Mouse (Mus musculus): ENCODE measurements around the gene Vwa2. TPM values are rescaled to one million over a fixed set of nuclear protein-coding genes. Genes with fewer than 3 reads are reported as not detected.

Vwa2 gene
- not detected in 2 replicates for total RNA-seq (2012; rRNA removed)
- not detected in 2 replicates for total RNA-seq (2014; rRNA removed)
- polyA plus RNA-seq (2012; ENCODE audit: insufficient read length, low read depth): not detected in 2 replicates

- Histone ChIP-seq H3K4me3 (replicated peaks in 1 of 3; ENCODE audit: low read depth in 2 of 3, low read length in 2 of 3, poor library complexity in 1 of 3) (no peak within 1 kb of the TSS), H3K4me2 (ENCODE audit: insufficient read depth, low read depth, poor library complexity, severe bottlenecking) (no peak within 1 kb of the TSS), H3K27ac (ENCODE audit: insufficient read depth, low read depth) (no peak within 1 kb of the TSS), H3K4me1 (ENCODE audit: control insufficient read depth in 1 of 2, insufficient read depth in 2 of 2) (peaks cover 3% of the 10 kb centered on the region in 2 experiments; a peak in 1 of 4 replicates), H3K9me3 (replicated peaks; ENCODE audit: low read length) (no peaks in the 10 kb centered on the region), H3K27me3 (replicated peaks) (peaks cover 40% of the 10 kb centered on the region), H3K9ac (ENCODE audit: insufficient read depth, low read depth) (no peak within 1 kb of the TSS), H3K79me2 (replicated peaks; ENCODE audit: control insufficient read depth, extremely low read depth, insufficient read depth, poor library complexity, severe bottlenecking) (no peaks in the 10 kb centered on the region), H3K36me3 (replicated peaks in 1 of 2; ENCODE audit: control insufficient read depth in 1 of 2, insufficient read depth in 1 of 2, low read length in 1 of 2) (no peaks in the 10 kb centered on the region)
- DNase-seq (ENCODE audit: extremely low read depth): no peak
- dilution Hi-C loops (cut with MboI; ENCODE audit: extremely low pct_ligation_motif_present, extremely low pct_unique_long_range_greater_than_20kb, low sequenced_read_pairs): no loop called here
- no peak for TF ChIP-seq SIN3A (IDR thresholded peaks at IDR 0.05; ENCODE audit: low read length)
- in situ Hi-C loops (cut with MboI; ENCODE audit: low pct_ligation_motif_present, low pct_unique_long_range_greater_than_20kb, low sequenced_read_pairs): no loop called here
Measured at GRCm38 (mm10) chr19:56873816-56874600, at the start of gene Vwa2. Gene Vwa2 (plus strand): TSS chr19:56874249.

- Histone ChIP-seq H3K4me1 (ENCODE audit: control insufficient read depth in 1 of 2, insufficient read depth in 2 of 2) (peaks cover 0 to 7% of the 10 kb centered on the region in 2 experiments; a peak in 2 of 4 replicates), H3K4me2 (ENCODE audit: insufficient read depth, low read depth, poor library complexity, severe bottlenecking) (no peak within 1 kb of the TSS), H3K27ac (ENCODE audit: insufficient read depth, low read depth) (no peak within 1 kb of the TSS), H3K36me3 (replicated peaks in 1 of 2; ENCODE audit: control insufficient read depth in 1 of 2, insufficient read depth in 1 of 2, low read length in 1 of 2) (no peaks in the 10 kb centered on the region), H3K79me2 (replicated peaks; ENCODE audit: control insufficient read depth, extremely low read depth, insufficient read depth, poor library complexity, severe bottlenecking) (0 out of 2 replicates have a peak, but pooled peaks cover 6% of the 10 kb centered on the region), H3K27me3 (replicated peaks) (peaks cover 2% of the 10 kb centered on the region), H3K9ac (ENCODE audit: insufficient read depth, low read depth) (no peak within 1 kb of the TSS), H3K9me3 (replicated peaks; ENCODE audit: low read length) (no peaks in the 10 kb centered on the region), H3K4me3 (replicated peaks in 1 of 3; ENCODE audit: low read depth in 2 of 3, low read length in 2 of 3, poor library complexity in 1 of 3) (no peak within 1 kb of the TSS)
- DNase-seq (ENCODE audit: extremely low read depth): no peak
- dilution Hi-C loops (cut with MboI; ENCODE audit: extremely low pct_ligation_motif_present, extremely low pct_unique_long_range_greater_than_20kb, low sequenced_read_pairs): no loop called here
- in situ Hi-C loops (cut with MboI; ENCODE audit: low pct_ligation_motif_present, low pct_unique_long_range_greater_than_20kb, low sequenced_read_pairs): no loop called here
- no peak for TF ChIP-seq ZMIZ1 (IDR thresholded peaks at IDR 0.05; ENCODE audit: low read depth, low read length)
- no peak for TF ChIP-seq ELF1 (IDR thresholded peaks at IDR 0.05; ENCODE audit: low read depth, low read length)
- TF ChIP-seq CTCF (conservative IDR thresholded peaks at IDR 0.05 in 1 of 2, IDR thresholded peaks at IDR 0.05 in 1 of 2; ENCODE audit: low read depth in 2 of 2, low read length in 2 of 2): no peak
- TF ChIP-seq TBP (conservative IDR thresholded peaks at IDR 0.05; ENCODE audit: low read depth, low read length): no peak
- TF ChIP-seq EP300 (IDR thresholded peaks at IDR 0.05; ENCODE audit: low read length): no peak
- no peak for TF ChIP-seq NRF1 (IDR thresholded peaks at IDR 0.05; ENCODE audit: low read depth, low read length)
- TF ChIP-seq IRF4 (IDR thresholded peaks at IDR 0.05; ENCODE audit: low read depth, low read length): no peak
Measured at GRCm38 (mm10) chr19:56826047-56826631, 47.9 kb upstream of the Vwa2 start, which contains the start of gene Tdrd1. Gene Tdrd1 (plus strand): TSS chr19:56826209.

GRCm38 (mm10) chr19:56828305-56828704 lies 45.7 kb upstream of the Vwa2 start:
- Histone ChIP-seq H3K36me3 (replicated peaks in 1 of 2; ENCODE audit: control insufficient read depth in 1 of 2, insufficient read depth in 1 of 2, low read length in 1 of 2) (no peaks in the 10 kb centered on the region), H3K27ac (ENCODE audit: insufficient read depth, low read depth) (no peak overlapping the region), H3K9me3 (replicated peaks; ENCODE audit: low read length) (no peaks in the 10 kb centered on the region), H3K79me2 (replicated peaks; ENCODE audit: control insufficient read depth, extremely low read depth, insufficient read depth, poor library complexity, severe bottlenecking) (no peaks in the 10 kb centered on the region), H3K9ac (ENCODE audit: insufficient read depth, low read depth) (no peak overlapping the region), H3K4me1 (ENCODE audit: control insufficient read depth in 1 of 2, insufficient read depth in 2 of 2) (no peaks in the 10 kb centered on the region), H3K27me3 (replicated peaks) (peaks cover 2% of the 10 kb centered on the region), H3K4me2 (ENCODE audit: insufficient read depth, low read depth, poor library complexity, severe bottlenecking) (no peak overlapping the region), H3K4me3 (replicated peaks in 1 of 3; ENCODE audit: low read depth in 2 of 3, low read length in 2 of 3, poor library complexity in 1 of 3) (no peak overlapping the region)
- dilution Hi-C loops (cut with MboI; ENCODE audit: extremely low pct_ligation_motif_present, extremely low pct_unique_long_range_greater_than_20kb, low sequenced_read_pairs) (no loop called here), in situ Hi-C loops (cut with MboI; ENCODE audit: low pct_ligation_motif_present, low pct_unique_long_range_greater_than_20kb, low sequenced_read_pairs) (no loop called here)
- TF ChIP-seq MEF2A (IDR thresholded peaks at IDR 0.05; ENCODE audit: borderline replicate concordance, low read depth, low read length) (no peak), BHLHE40 (IDR thresholded peaks at IDR 0.05; ENCODE audit: low read depth, low read length) (no peak)
- no peak for DNase-seq (ENCODE audit: extremely low read depth)

Data from CH12.LX (cell line).